Mouse (Mus musculus): Measurements from ENCODE around the gene Trpc4.
A peak's percentile ranks its signal among the peaks of the same experiment; 100 is the strongest.

The Trpc4 gene

GRCm38 (mm10) chr3:54155639-54156315 lies at the start of gene Trpc4:
Gene Trpc4, plus strand, starts transcription at chr3:54156035.
- no peak for DNase-seq

- DNase-seq, result no peak
Observed at GRCm38 (mm10) chr3:54111489-54111888, 44.3 kb upstream of the Trpc4 start.

- DNase-seq, result no peak
Observed at GRCm38 (mm10) chr3:54135376-54135775, 20.5 kb upstream of the Trpc4 start.

DNA sequence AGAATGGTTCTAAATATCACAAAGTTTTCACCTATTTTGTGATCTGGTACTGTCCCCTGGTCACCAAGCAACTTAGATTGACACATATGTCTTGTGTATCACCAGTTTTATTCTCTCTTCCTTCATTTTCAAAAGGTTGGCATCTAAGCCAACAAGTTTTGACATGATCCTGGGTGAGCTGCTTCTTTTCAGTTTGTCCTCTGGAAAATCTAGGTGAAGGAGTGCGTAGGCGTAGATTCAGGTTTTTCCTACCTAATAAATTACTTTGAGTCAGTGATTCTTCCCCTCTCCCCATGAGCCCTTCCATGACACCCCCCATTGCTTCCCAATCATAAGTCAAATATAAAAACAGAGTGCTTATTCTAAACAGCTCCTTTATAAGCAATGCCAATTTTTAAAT lies 14.5 kb upstream of the Trpc4 start:
- DNase-seq, result no peak

- no peak for DNase-seq
Observed at GRCm38 (mm10) chr3:54154844-54155638, 794 bp upstream of the Trpc4 start.

DNA sequence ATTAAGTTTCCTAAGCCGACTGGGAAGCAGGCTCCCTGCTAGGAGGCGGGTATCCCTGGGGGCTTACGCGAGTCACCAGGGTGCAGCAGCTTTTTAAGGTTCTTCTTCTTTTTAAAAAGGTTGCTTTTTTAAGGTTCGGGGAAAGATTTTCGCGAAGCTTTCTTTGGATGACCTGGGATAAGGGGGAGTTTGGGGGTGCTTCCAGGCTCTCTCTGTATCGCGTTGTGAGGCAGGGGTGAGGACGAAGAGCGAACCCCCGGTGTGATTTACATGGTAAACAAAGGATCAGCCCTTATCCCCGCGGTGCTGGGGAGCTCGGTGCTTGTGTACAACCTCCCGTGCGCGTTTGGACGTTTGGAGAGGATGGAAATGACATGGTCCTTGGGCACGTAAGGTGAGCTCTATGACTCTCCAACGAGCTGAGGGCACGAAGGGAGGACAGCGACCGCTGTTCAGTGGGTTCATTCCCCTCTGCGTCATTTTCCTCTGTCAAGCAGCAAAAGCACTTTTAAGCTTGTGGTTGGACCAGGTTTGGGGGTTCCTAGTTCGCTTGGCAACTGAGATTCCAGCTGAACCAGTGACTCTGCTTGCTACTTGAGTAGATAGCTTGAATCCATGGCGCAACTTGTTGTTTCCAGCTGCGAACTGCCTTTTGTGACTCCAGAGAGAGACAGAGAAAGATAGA lies 623 bp downstream of the Trpc4 start:
- peak; percentile 70 for DNase-seq

- DNase-seq, result no peak
Observed at GRCm38 (mm10) chr3:54170701-54171100, 14.9 kb downstream of the Trpc4 start.

DNA sequence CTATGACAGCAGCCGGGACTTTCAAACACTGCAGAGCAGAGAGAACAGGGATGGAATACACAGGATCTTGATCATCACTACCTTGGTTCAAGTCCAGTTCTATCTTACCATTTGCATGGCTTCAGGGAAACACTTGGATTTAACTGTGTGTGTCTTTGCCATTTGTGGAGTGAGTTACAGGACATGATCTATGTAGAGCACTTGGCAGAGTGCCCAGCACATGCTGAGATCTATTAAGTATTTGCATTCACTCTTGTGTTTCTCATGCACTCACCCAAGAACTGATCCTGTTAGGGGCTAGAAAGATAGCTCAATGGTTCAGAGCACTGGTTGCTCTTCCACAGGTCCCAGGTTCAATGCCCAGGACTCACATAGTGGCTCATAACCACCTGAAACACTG lies 21.5 kb downstream of the Trpc4 start:
- no peak for DNase-seq

DNA sequence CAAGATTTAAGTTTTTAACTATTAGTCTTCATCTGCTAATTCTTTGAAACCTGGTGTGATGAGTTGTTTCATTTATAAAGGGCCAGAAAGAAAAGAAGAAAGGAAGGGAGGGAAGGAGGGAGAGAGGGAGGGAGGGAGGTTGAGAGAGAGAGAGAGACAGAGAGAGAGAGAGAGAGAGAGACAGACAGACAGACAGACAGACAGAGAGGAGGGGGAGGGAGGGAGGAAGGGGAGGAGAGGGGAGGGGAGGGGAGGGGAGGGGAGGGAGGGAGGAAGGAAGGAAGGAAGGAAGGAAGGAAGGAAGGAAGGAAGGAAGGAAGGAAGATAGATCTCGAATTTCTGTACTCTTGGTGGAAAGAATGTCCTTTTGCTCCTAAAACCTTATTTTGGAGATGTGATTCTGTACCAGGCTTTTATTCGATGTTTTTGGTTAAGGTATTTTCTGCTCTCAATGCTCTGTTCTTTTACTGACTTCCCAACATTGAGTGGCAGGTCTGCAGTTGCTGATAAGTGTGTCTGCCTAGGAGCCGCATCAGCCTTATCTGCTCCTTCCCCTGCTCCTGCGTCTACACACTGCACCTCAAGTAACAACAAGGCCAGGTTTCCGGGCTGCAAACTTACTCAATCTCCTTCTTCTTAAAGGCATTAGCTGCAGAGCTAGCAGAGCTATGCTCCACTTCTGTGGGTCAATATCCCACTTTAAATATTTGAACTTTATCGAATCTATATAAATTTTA lies 35.3 kb downstream of the Trpc4 start:
- DNase-seq, result peak; percentile 55

- no peak for DNase-seq
Observed at GRCm38 (mm10) chr3:54201231-54201630, 45.4 kb downstream of the Trpc4 start.

DNA sequence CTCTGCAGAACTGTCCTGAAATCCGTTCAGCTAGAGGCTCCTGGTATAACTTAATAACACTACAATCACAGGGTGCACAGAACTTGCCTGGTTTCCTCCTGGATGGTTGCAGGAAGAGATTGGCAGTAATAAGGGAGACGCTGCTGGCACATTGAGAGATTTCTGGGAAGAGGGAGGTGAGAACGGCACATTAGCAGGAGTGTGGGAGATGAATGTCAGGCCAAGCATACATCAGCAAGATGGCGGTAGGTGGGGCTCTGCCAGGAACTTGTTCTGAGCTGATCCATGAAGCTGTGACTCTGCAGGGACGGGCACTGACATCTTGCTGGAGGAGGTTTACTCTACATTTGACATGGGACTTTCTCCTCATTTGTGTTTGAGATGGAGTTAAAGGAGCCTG lies 48.6 kb downstream of the Trpc4 start:
- no peak for DNase-seq

DNA sequence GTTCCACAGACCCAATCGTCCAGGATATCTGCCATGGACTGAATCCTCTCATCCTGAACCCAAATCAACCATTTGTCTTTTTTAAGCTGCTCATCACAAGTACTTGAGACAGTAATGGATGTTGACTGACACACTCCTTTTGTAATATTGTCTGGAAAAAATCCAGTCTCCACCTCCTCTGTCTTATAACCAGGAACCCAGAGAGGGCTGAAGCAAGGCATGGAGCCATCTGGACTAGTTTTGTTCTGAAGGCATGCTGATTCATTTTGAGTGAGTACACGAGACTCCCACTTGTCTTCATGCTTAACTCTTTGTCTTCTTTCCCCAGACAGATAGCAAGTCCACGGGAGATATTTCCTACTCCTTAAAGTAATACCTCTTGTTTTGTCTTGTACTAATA lies 54.3 kb downstream of the Trpc4 start:
- no peak for DNase-seq

DNA sequence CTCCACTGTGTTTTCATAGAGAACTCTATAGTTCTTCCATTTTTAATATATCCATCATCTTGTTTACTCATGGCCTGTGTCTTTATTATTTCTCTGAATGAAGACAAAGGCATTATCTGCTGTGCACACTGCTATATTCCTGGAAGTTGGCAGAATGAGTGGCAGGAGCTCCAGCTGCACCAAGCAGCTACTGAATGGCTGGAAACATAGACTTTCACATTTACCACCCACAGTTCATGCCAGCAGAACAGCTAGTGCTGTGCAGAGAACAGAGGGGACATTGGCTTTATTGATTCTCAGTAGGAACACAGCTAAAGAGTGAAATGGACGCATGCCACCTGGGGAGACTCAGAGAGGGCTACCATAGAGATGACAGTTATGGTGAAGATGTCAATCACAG lies 55.6 kb downstream of the Trpc4 start:
- no peak for DNase-seq

GRCm38 (mm10) chr3:54222549-54222948 lies 66.7 kb downstream of the Trpc4 start:
- no peak for DNase-seq

DNA sequence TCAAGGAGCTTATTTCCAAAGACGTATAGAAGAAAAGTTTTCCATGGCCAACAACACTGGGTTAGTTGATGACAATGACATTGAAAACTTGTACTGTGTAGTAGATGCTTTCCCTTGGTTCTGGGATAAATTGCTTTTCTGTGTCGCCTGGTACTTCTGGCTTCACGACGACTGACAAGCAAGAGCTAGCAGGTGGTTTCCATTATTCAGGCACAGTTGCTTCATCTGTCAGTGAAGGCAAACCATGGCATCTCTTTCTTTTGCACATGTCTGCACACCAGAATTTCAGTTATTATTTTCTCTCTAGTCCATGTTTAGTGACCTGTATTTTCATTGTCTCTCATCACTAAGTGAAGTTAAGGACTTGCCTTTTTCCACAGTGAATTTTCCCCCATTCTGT lies 72.6 kb downstream of the Trpc4 start:
- no peak for DNase-seq

DNA sequence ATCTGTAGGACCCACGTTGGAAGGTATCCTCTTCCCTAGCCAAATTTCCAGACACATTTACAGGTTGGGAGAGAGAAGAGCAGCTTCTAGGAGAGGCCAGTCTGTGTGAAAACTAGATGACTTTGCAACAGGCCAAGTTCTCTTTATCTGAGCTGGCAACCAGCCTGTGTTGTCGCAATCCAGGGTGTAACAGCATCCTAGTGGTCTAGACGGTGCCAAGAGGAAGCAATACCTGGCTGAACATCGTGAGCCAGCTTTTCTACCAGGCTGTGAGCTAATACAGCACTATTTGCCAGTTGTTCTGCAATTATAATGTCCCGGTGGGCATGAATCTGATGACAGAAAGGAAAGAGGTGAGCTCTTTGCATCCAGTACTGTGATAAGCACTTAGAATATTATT lies 83.1 kb downstream of the Trpc4 start:
- DNase-seq, result peak; percentile 94

DNA sequence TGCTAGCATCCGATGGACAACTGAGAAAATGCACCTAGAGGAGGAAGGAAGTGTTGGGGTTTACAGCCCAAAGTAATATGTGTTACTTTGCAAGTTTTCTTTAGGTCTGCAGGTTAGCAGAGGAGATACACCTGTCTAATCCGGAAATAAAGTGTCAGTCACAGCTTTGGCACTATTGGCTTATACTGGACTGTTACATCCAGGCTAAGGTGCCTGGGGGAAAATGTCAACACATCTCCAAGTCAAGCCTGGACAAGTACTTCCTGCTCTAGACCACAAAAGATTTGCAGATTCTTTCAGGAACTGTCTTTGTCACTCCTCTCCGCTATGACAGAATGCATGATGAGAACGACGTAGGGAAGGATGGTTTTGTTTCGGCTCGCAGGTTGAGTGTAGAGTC lies 83.6 kb downstream of the Trpc4 start:
- DNase-seq, result no peak

DNA sequence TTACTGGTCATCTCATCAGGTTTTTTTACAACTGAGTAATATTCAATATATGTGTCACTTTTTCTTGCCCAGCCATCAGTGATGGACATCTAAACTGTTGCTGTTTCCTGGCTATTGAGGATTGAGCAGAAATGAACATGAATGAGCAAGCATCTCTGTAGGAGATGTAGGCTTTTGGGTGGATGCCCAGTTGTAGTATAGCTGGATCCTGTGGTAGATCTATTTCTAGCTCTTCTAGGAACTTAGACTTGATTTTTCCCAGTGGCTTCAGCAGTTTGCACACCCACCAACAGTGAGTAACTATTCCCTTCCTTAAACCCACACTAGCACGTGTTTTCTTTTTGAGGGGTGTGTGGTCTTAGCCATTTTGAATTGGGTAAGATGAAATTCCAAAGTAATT lies 87.3 kb downstream of the Trpc4 start:
- DNase-seq, result no peak

- DNase-seq, result no peak
Observed at GRCm38 (mm10) chr3:54244729-54245465, 89.1 kb downstream of the Trpc4 start.

- DNase-seq, result peak; percentile 88
Observed at GRCm38 (mm10) chr3:54246416-54246815, 90.6 kb downstream of the Trpc4 start.

DNA sequence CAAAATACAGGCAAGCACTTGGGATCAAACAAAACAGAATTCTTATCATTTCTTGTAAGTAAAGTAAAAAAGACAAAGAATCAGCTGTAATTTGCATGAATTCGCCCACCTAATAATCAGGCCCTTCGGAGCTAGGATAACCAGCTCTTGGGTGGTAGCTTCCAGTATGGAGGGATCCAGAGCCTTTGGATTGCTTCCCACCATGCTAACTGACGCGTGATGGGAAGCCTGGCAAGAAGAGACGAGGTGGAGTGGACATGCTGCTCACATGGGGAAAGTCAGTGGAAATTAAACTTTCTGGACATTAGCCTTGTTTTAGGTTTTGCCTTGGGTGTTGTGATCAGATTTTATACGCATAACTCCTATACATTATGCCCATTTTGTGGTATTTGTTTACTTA lies 93.5 kb downstream of the Trpc4 start:
- DNase-seq, result no peak

DNA sequence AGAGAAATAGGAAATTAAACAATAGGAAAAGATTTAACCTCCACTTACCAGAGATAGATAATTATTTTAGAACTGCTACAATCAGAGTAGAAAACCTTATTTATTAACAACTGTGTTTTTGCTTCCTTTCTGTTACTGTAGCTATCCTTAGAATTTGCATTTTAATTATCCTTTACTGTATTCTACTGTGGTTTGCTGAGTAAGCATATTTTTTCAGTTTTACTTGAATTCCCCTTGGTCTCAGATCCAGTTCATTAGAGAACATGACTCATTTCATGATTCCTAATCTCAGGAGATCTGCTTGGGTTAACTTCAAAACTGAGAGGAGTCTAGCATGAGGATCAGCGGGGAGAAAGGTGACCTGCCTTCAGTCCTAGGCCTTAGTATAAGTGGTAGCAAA lies 111.1 kb downstream of the Trpc4 start:
- no peak for DNase-seq

DNA sequence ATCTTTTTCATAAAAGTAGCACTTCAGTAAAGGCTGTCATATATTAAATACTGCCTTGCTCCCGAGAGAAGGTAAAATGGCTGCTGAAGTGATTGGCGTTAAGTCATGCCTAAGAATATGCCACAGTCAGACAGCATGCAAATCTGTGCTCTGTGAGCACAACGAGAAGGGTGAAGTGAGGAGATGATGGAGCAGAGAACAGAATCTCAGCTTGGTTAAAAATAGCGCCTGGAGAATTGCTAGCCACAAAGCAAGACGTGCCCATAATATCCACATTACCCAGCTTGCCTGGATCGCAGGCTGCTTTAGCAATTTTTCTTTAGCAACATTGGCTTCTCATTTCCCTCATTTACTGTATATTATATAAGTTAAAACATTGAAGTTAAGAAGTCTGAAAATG lies 113.3 kb downstream of the Trpc4 start:
- no peak for DNase-seq

All from heart, adult 11 months (tissue).